Mouse (Mus musculus): ENCODE measurements at regions not wholly inside any gene's neighbourhood (a gene's known extent, or its start where the extent isn't known, plus 50 kb on each side); places are given as distances from the start of the nearest gene placed in this dataset.

GRCm38 (mm10) chr10:124362795-124363194 lies 1026.5 kb downstream of the Slc16a7 start:
- no peak overlapping the region for H3K4me3 ChIP-seq (ENCODE audit: low read length)
- H3K27ac ChIP-seq (ENCODE audit: low read depth, low read length) = no peak overlapping the region
- H3K4me1 ChIP-seq (ENCODE audit: control insufficient read depth, insufficient read depth, low read depth, low read length) = no peaks in the 10 kb centered on the region
- no peak overlapping the region for H3K9ac ChIP-seq (ENCODE audit: low read depth, low read length)
- no peaks in the 10 kb centered on the region for H3K9me3 ChIP-seq (ENCODE audit: control insufficient read depth, low read length)
- H3K36me3 ChIP-seq (ENCODE audit: control insufficient read depth, insufficient read depth, low read length) = no peaks in the 10 kb centered on the region
- no peaks in the 10 kb centered on the region for H3K27me3 ChIP-seq (replicated peaks; ENCODE audit: control insufficient read depth, insufficient read depth, low read length)
- H3K4me2 ChIP-seq (ENCODE audit: low read length) = no peak overlapping the region
- no peak for ATAC-seq

- H3K27me3 ChIP-seq (replicated peaks; ENCODE audit: control insufficient read depth, insufficient read depth, low read length) = no peaks in the 10 kb centered on the region
- no peaks in the 10 kb centered on the region for H3K9me3 ChIP-seq (ENCODE audit: control insufficient read depth, low read length)
- H3K27ac ChIP-seq (ENCODE audit: low read depth, low read length) = no peak overlapping the region
- H3K4me1 ChIP-seq (ENCODE audit: control insufficient read depth, insufficient read depth, low read depth, low read length) = no peaks in the 10 kb centered on the region
- no peak for ATAC-seq
- no peaks in the 10 kb centered on the region for H3K36me3 ChIP-seq (ENCODE audit: control insufficient read depth, insufficient read depth, low read length)
- 85% methylated on average over 2 of the region's 2 CpGs for WGBS
- H3K4me3 ChIP-seq (ENCODE audit: low read length) = no peak overlapping the region
- no peak overlapping the region for H3K9ac ChIP-seq (ENCODE audit: low read depth, low read length)
- no peak overlapping the region for H3K4me2 ChIP-seq (ENCODE audit: low read length)
Observed at GRCm38 (mm10) chr10:124370994-124371393, 1018.3 kb downstream of the Slc16a7 start.

GRCm38 (mm10) chr10:124402647-124403046 lies 986.6 kb downstream of the Slc16a7 start:
- no peak for ATAC-seq
- 56% methylated on average over 2 of the region's 2 CpGs for WGBS

GRCm38 (mm10) chr10:124409633-124410032 lies 979.6 kb downstream of the Slc16a7 start:
- 82% methylated on average over 2 of the region's 2 CpGs for whole genome bisulfite sequencing
- Histone ChIP-seq H3K9ac (ENCODE audit: low read depth, low read length) (no peak overlapping the region), H3K9me3 (ENCODE audit: control insufficient read depth, low read length) (no peaks in the 10 kb centered on the region), H3K36me3 (ENCODE audit: control insufficient read depth, insufficient read depth, low read length) (no peaks in the 10 kb centered on the region), H3K4me2 (ENCODE audit: low read length) (no peak overlapping the region), H3K27ac (ENCODE audit: low read depth, low read length) (no peak overlapping the region), H3K4me3 (ENCODE audit: low read length) (no peak overlapping the region), H3K4me1 (ENCODE audit: control insufficient read depth, insufficient read depth, low read depth, low read length) (no peaks in the 10 kb centered on the region), H3K27me3 (replicated peaks; ENCODE audit: control insufficient read depth, insufficient read depth, low read length) (no peaks in the 10 kb centered on the region)
- ATAC-seq = peak; percentile 34; the same call in 1 of the 2 replicates

More at GRCm38 (mm10) chr10:124402647-124403046, 986.6 kb downstream of the Slc16a7 start:
- H3K4me2 ChIP-seq (ENCODE audit: low read length) = no peak overlapping the region
- no peak overlapping the region for H3K4me3 ChIP-seq (ENCODE audit: low read length)
- no peak overlapping the region for H3K27ac ChIP-seq (ENCODE audit: low read depth, low read length)
- no peaks in the 10 kb centered on the region for H3K36me3 ChIP-seq (ENCODE audit: control insufficient read depth, insufficient read depth, low read length)
- H3K9ac ChIP-seq (ENCODE audit: low read depth, low read length) = no peak overlapping the region
- no peaks in the 10 kb centered on the region for H3K27me3 ChIP-seq (replicated peaks; ENCODE audit: control insufficient read depth, insufficient read depth, low read length)
- H3K4me1 ChIP-seq (ENCODE audit: control insufficient read depth, insufficient read depth, low read depth, low read length) = no peaks in the 10 kb centered on the region
- H3K9me3 ChIP-seq (ENCODE audit: control insufficient read depth, low read length) = no peaks in the 10 kb centered on the region

- Histone ChIP-seq H3K4me1 (ENCODE audit: control insufficient read depth, insufficient read depth, low read depth, low read length) (no peaks in the 10 kb centered on the region), H3K9ac (ENCODE audit: low read depth, low read length) (no peak overlapping the region), H3K4me2 (ENCODE audit: low read length) (no peak overlapping the region), H3K36me3 (ENCODE audit: control insufficient read depth, insufficient read depth, low read length) (no peaks in the 10 kb centered on the region), H3K4me3 (ENCODE audit: low read length) (no peak overlapping the region), H3K9me3 (ENCODE audit: control insufficient read depth, low read length) (no peaks in the 10 kb centered on the region), H3K27me3 (replicated peaks; ENCODE audit: control insufficient read depth, insufficient read depth, low read length) (no peaks in the 10 kb centered on the region), H3K27ac (ENCODE audit: low read depth, low read length) (no peak overlapping the region)
- ATAC-seq = no peak
- 65% methylated on average over 6 of the region's 6 CpGs for WGBS
Observed at GRCm38 (mm10) chr10:124416531-124416930, 972.7 kb downstream of the Slc16a7 start.

- H3K4me3 ChIP-seq (ENCODE audit: low read length) = no peak overlapping the region
- H3K9me3 ChIP-seq (ENCODE audit: control insufficient read depth, low read length) = no peaks in the 10 kb centered on the region
- 53% methylated on average over 2 of the region's 2 CpGs for WGBS
- no peaks in the 10 kb centered on the region for H3K36me3 ChIP-seq (ENCODE audit: control insufficient read depth, insufficient read depth, low read length)
- no peaks in the 10 kb centered on the region for H3K27me3 ChIP-seq (replicated peaks; ENCODE audit: control insufficient read depth, insufficient read depth, low read length)
- no peaks in the 10 kb centered on the region for H3K4me1 ChIP-seq (ENCODE audit: control insufficient read depth, insufficient read depth, low read depth, low read length)
- H3K27ac ChIP-seq (ENCODE audit: low read depth, low read length) = no peak overlapping the region
- no peak overlapping the region for H3K4me2 ChIP-seq (ENCODE audit: low read length)
- ATAC-seq = no peak
- no peak overlapping the region for H3K9ac ChIP-seq (ENCODE audit: low read depth, low read length)
Observed at GRCm38 (mm10) chr10:124423418-124423817, 965.8 kb downstream of the Slc16a7 start.

Data from hindbrain, embryonic 16.5 days (tissue).